Mouse (Mus musculus) heart, embryonic 12.5 days (tissue): ENCODE measurements at regions not wholly inside any gene's neighbourhood (a gene's known extent, or its start where the extent isn't known, plus 50 kb on each side); places are given as distances from the start of the nearest gene placed in this dataset.
A peak's percentile ranks its signal among the peaks of the same experiment; 100 is the strongest.

Experiments used
- ATAC-seq: fragments of 200-750 bp; cut with Nextera tagmentation; 2 replicates; pipeline ENCODE4 v1.8.0; 2017; ENCODE audit warnings: moderate TSS enrichment, moderate library complexity; ENCODE audit not compliant: insufficient number of reproducible peaks, low FRiP score
- H3K27ac ChIP-seq: fragments of 300-500 bp; sonication (generic); 2 replicates; pipeline ENCODE4 v1.5.1; 2016; ENCODE audit warnings: mild to moderate bottlenecking, moderate library complexity; ENCODE audit not compliant: poor library complexity, severe bottlenecking
- H3K27me3 ChIP-seq: fragments of 300-500 bp; sonication (generic); replicated peaks from 2 replicates; pipeline ENCODE4 v1.6.1; 2016; ENCODE audit warnings: mild to moderate bottlenecking, moderate library complexity
- H3K36me3 ChIP-seq: fragments of 300-500 bp; sonication (generic); 2 replicates; pipeline ENCODE4 v1.6.1; 2016; ENCODE audit warnings: mild to moderate bottlenecking, moderate library complexity
- H3K4me1 ChIP-seq: fragments of 300-500 bp; sonication (generic); replicated peaks from 2 replicates; pipeline ENCODE4 v1.6.1; 2016; ENCODE audit warnings: mild to moderate bottlenecking
- H3K4me2 ChIP-seq: fragments of 300-500 bp; sonication (generic); 2 replicates; pipeline ENCODE4 v1.6.1; 2016; ENCODE audit warnings: mild to moderate bottlenecking, moderate library complexity
- H3K4me3 ChIP-seq: fragments of 300-500 bp; sonication (generic); 2 replicates; pipeline ENCODE4 v1.5.1; 2016; ENCODE audit warnings: mild to moderate bottlenecking
- H3K9ac ChIP-seq: fragments of 300-500 bp; sonication (generic); 2 replicates; pipeline ENCODE4 v1.6.1; 2016; ENCODE audit warnings: mild to moderate bottlenecking, moderate library complexity
- H3K9me3 ChIP-seq: fragments of 300-500 bp; sonication (generic); replicated peaks from 2 replicates; pipeline ENCODE4 v1.6.1; 2016; ENCODE audit warnings: mild to moderate bottlenecking, moderate library complexity
- WGBS: fragments of 180-500 bp; shearing (Covaris S2); methylation state at CpG from one replicate; pipeline ENCODE4 v1.1.7; 2016; 5-methylcytosine and 5-hydroxymethylcytosine counted together

GRCm38 (mm10) chr5:148776796-148777659, 152.1 kb downstream of the Katnal1 start:
- Histone ChIP-seq H3K9ac (no peak overlapping the region), H3K27ac (no peak overlapping the region), H3K36me3 (no peaks in the 10 kb centered on the region), H3K4me3 (no peak overlapping the region), H3K4me2 (no peak overlapping the region), H3K9me3 (0 out of 2 replicates have a peak, but pooled peaks cover 3% of the 10 kb centered on the region), H3K27me3 (no peaks in the 10 kb centered on the region), H3K4me1 (peaks cover 10% of the 10 kb centered on the region)
- ATAC-seq = no peak
- 76% methylated on average over 20 of the region's 20 CpGs for WGBS

- no peak for ATAC-seq
- Histone ChIP-seq H3K9me3 (0 out of 2 replicates have a peak, but pooled peaks cover 3% of the 10 kb centered on the region), H3K27me3 (no peaks in the 10 kb centered on the region), H3K4me1 (peaks cover 11% of the 10 kb centered on the region), H3K4me3 (no peak overlapping the region), H3K9ac (no peak overlapping the region), H3K27ac (no peak overlapping the region), H3K4me2 (no peak overlapping the region), H3K36me3 (no peaks in the 10 kb centered on the region)
- WGBS = 75% methylated on average over 3 of the region's 3 CpGs
These were observed 153.9 kb downstream of the Katnal1 start for GRCm38 (mm10) chr5:148775232-148775631.

- H3K9me3 ChIP-seq = 0 out of 2 replicates have a peak, but pooled peaks cover 3% of the 10 kb centered on the region
- no peaks in the 10 kb centered on the region for H3K27me3 ChIP-seq
- H3K4me2 ChIP-seq = peak overlapping the region; percentile 30; the same call in 1 of the 2 replicates
- WGBS = 48% methylated on average over 3 of the region's 3 CpGs
- peaks cover 11% of the 10 kb centered on the region for H3K4me1 ChIP-seq
- H3K36me3 ChIP-seq = no peaks in the 10 kb centered on the region
- no peak; the same call in 1 of the 2 replicates for ATAC-seq
- no peak overlapping the region for H3K4me3 ChIP-seq
- H3K9ac ChIP-seq = no peak overlapping the region
- no peak overlapping the region for H3K27ac ChIP-seq
These were observed 154.7 kb downstream of the Katnal1 start for GRCm38 (mm10) chr5:148774446-148774845.

GRCm38 (mm10) chr5:148769452-148769851, 159.7 kb downstream of the Katnal1 start:
- no peaks in the 10 kb centered on the region for H3K36me3 ChIP-seq
- no peaks in the 10 kb centered on the region for H3K9me3 ChIP-seq
- no peak overlapping the region for H3K4me3 ChIP-seq
- peaks cover 11% of the 10 kb centered on the region for H3K4me1 ChIP-seq
- WGBS = 74% methylated on average over 4 of the region's 4 CpGs
- no peak for ATAC-seq
- no peak overlapping the region for H3K4me2 ChIP-seq
- H3K27me3 ChIP-seq = no peaks in the 10 kb centered on the region
- H3K27ac ChIP-seq = no peak overlapping the region
- no peak overlapping the region for H3K9ac ChIP-seq

GRCm38 (mm10) chr5:148768346-148768745, 160.8 kb downstream of the Katnal1 start:
- Histone ChIP-seq H3K4me3 (no peak overlapping the region), H3K9me3 (no peaks in the 10 kb centered on the region), H3K27ac (no peak overlapping the region), H3K9ac (no peak overlapping the region), H3K4me1 (peaks cover 8% of the 10 kb centered on the region; the same call in 1 of the 2 replicates), H3K27me3 (no peaks in the 10 kb centered on the region), H3K4me2 (no peak overlapping the region), H3K36me3 (no peaks in the 10 kb centered on the region)
- ATAC-seq = no peak
- 69% methylated on average over 7 of the region's 7 CpGs for WGBS

GRCm38 (mm10) chr5:148765993-148766392, 163.1 kb downstream of the Katnal1 start:
- WGBS = 83% methylated on average over 7 of the region's 7 CpGs
- Histone ChIP-seq H3K4me2 (no peak overlapping the region), H3K27ac (no peak overlapping the region), H3K36me3 (no peaks in the 10 kb centered on the region), H3K27me3 (no peaks in the 10 kb centered on the region), H3K9me3 (no peaks in the 10 kb centered on the region), H3K9ac (no peak overlapping the region), H3K4me3 (no peak overlapping the region), H3K4me1 (peaks cover 14% of the 10 kb centered on the region; the same call in 1 of the 2 replicates)
- ATAC-seq = no peak

- no peak for ATAC-seq
These were observed 169.0 kb downstream of the Katnal1 start for GRCm38 (mm10) chr5:148760108-148760507.

GRCm38 (mm10) chr5:148758786-148759185, 170.3 kb downstream of the Katnal1 start:
- Histone ChIP-seq H3K27me3 (0 out of 2 replicates have a peak, but pooled peaks cover 2% of the 10 kb centered on the region), H3K27ac (no peak overlapping the region), H3K9me3 (0 out of 2 replicates have a peak, but pooled peaks cover 9% of the 10 kb centered on the region), H3K4me3 (no peak overlapping the region), H3K4me2 (no peak overlapping the region), H3K36me3 (no peaks in the 10 kb centered on the region), H3K4me1 (peaks cover 15% of the 10 kb centered on the region; the same call in 1 of the 2 replicates), H3K9ac (no peak overlapping the region)
- 80% methylated on average over 7 of the region's 7 CpGs for WGBS
- ATAC-seq = no peak

More at GRCm38 (mm10) chr5:148760108-148760507, 169.0 kb downstream of the Katnal1 start:
- H3K36me3 ChIP-seq = no peaks in the 10 kb centered on the region
- 0 out of 2 replicates have a peak, but pooled peaks cover 2% of the 10 kb centered on the region for H3K27me3 ChIP-seq
- H3K4me3 ChIP-seq = no peak overlapping the region
- H3K9ac ChIP-seq = no peak overlapping the region
- H3K4me1 ChIP-seq = peaks cover 15% of the 10 kb centered on the region; the same call in 1 of the 2 replicates
- H3K9me3 ChIP-seq = 0 out of 2 replicates have a peak, but pooled peaks cover 6% of the 10 kb centered on the region
- H3K27ac ChIP-seq = no peak overlapping the region
- 82% methylated on average over 9 of the region's 9 CpGs for WGBS
- H3K4me2 ChIP-seq = no peak overlapping the region

- Histone ChIP-seq H3K9ac (no peak overlapping the region), H3K4me1 (peaks cover 7% of the 10 kb centered on the region; the same call in 1 of the 2 replicates), H3K27ac (no peak overlapping the region), H3K4me2 (no peak overlapping the region), H3K27me3 (0 out of 2 replicates have a peak, but pooled peaks cover 2% of the 10 kb centered on the region), H3K4me3 (no peak overlapping the region), H3K36me3 (no peaks in the 10 kb centered on the region), H3K9me3 (0 out of 2 replicates have a peak, but pooled peaks cover 9% of the 10 kb centered on the region)
- no peak for ATAC-seq
- 67% methylated on average over 5 of the region's 5 CpGs for WGBS
These were observed 171.4 kb downstream of the Katnal1 start for GRCm38 (mm10) chr5:148757715-148758114.

GRCm38 (mm10) chr5:148757236-148757635, 171.9 kb downstream of the Katnal1 start:
- Histone ChIP-seq H3K27me3 (0 out of 2 replicates have a peak, but pooled peaks cover 2% of the 10 kb centered on the region), H3K9me3 (0 out of 2 replicates have a peak, but pooled peaks cover 9% of the 10 kb centered on the region), H3K27ac (no peak overlapping the region), H3K9ac (no peak overlapping the region), H3K4me2 (no peak overlapping the region), H3K4me3 (no peak overlapping the region), H3K36me3 (no peaks in the 10 kb centered on the region), H3K4me1 (peaks cover 7% of the 10 kb centered on the region; the same call in 1 of the 2 replicates)
- WGBS = 79% methylated on average over 8 of the region's 8 CpGs
- no peak for ATAC-seq

GRCm38 (mm10) chr5:148756246-148756930, 172.7 kb downstream of the Katnal1 start:
- no peak for ATAC-seq
- Histone ChIP-seq H3K27me3 (0 out of 2 replicates have a peak, but pooled peaks cover 2% of the 10 kb centered on the region), H3K27ac (no peak overlapping the region), H3K4me1 (peaks cover 7% of the 10 kb centered on the region; the same call in 1 of the 2 replicates), H3K4me2 (no peak overlapping the region), H3K9me3 (0 out of 2 replicates have a peak, but pooled peaks cover 13% of the 10 kb centered on the region), H3K9ac (no peak overlapping the region), H3K36me3 (no peaks in the 10 kb centered on the region), H3K4me3 (no peak overlapping the region)
- WGBS = 81% methylated on average over 16 of the region's 16 CpGs
